Mouse (Mus musculus): ENCODE measurements around the gene Ppil6. TPM values are rescaled to one million over a fixed set of nuclear protein-coding genes. Genes with fewer than 3 reads are reported as not detected.
A peak's percentile ranks its signal among the peaks of the same experiment; 100 is the strongest.

Gene Ppil6
- polyA plus RNA-seq, 1 experiment from 2014 or later: 4.5 TPM

GRCm38 (mm10) chr10:41546396-41547165, 56.3 kb downstream of the Ppil6 start:
- H3K4me2 ChIP-seq (ENCODE audit: low read length): no peak overlapping the region
- no peaks in the 10 kb centered on the region for H3K36me3 ChIP-seq (ENCODE audit: control insufficient read depth, insufficient read depth, low read length)
- no peak overlapping the region for H3K27ac ChIP-seq (ENCODE audit: low read depth, low read length)
- peaks cover 7% of the 10 kb centered on the region; the same call in 1 of the 2 replicates for H3K9me3 ChIP-seq (ENCODE audit: control insufficient read depth, low read length)
- no peaks in the 10 kb centered on the region for H3K4me1 ChIP-seq (ENCODE audit: control insufficient read depth, insufficient read depth, low read depth, low read length)
- no peak for ATAC-seq
- no peak overlapping the region for H3K4me3 ChIP-seq (ENCODE audit: low read length)
- H3K9ac ChIP-seq (ENCODE audit: low read depth, low read length): no peak overlapping the region
- 60% methylated on average over 13 of the region's 13 CpGs for WGBS
- H3K27me3 ChIP-seq (replicated peaks; ENCODE audit: control insufficient read depth, insufficient read depth, low read length): no peaks in the 10 kb centered on the region

GRCm38 (mm10) chr10:41550711-41551110, 60.5 kb downstream of the Ppil6 start:
- H3K36me3 ChIP-seq (ENCODE audit: control insufficient read depth, insufficient read depth, low read length): no peaks in the 10 kb centered on the region
- H3K27me3 ChIP-seq (replicated peaks; ENCODE audit: control insufficient read depth, insufficient read depth, low read length): no peaks in the 10 kb centered on the region
- no peak overlapping the region for H3K4me2 ChIP-seq (ENCODE audit: low read length)
- 77% methylated on average over 7 of the region's 7 CpGs for WGBS
- H3K9me3 ChIP-seq (ENCODE audit: control insufficient read depth, low read length): peaks cover 7% of the 10 kb centered on the region; the same call in 1 of the 2 replicates
- H3K27ac ChIP-seq (ENCODE audit: low read depth, low read length): no peak overlapping the region
- H3K9ac ChIP-seq (ENCODE audit: low read depth, low read length): no peak overlapping the region
- H3K4me1 ChIP-seq (ENCODE audit: control insufficient read depth, insufficient read depth, low read depth, low read length): peaks cover 5% of the 10 kb centered on the region
- ATAC-seq: no peak
- H3K4me3 ChIP-seq (ENCODE audit: low read length): no peak overlapping the region

DNA sequence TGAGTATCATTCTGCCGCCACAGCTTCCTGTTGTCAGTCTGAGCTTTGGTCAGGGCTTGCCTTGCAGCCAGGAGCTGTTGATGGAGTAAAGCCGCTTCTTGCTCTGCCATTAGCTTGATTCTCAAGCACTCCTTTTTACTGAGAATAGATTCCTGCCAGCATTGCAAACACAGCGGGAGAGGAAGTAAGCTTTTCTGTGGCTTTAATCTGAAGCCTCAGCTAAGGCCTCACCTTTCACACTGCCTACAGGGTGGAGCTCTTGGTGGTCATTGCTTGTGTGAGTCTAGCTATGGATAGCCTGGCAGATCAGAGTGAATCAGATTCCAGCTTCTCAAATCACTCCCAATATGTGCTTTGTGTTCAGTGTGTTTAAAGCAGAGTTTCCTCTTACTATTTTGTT, 62.1 kb downstream of the Ppil6 start:
- ATAC-seq: no peak
- Histone ChIP-seq H3K9ac (ENCODE audit: low read depth, low read length) (no peak overlapping the region), H3K4me2 (ENCODE audit: low read length) (no peak overlapping the region), H3K4me3 (ENCODE audit: low read length) (no peak overlapping the region), H3K9me3 (ENCODE audit: control insufficient read depth, low read length) (peaks cover 7% of the 10 kb centered on the region; the same call in 1 of the 2 replicates), H3K27ac (ENCODE audit: low read depth, low read length) (no peak overlapping the region), H3K4me1 (ENCODE audit: control insufficient read depth, insufficient read depth, low read depth, low read length) (peaks cover 5% of the 10 kb centered on the region), H3K27me3 (replicated peaks; ENCODE audit: control insufficient read depth, insufficient read depth, low read length) (no peaks in the 10 kb centered on the region), H3K36me3 (ENCODE audit: control insufficient read depth, insufficient read depth, low read length) (no peaks in the 10 kb centered on the region)
- WGBS: 46% methylated on average over 3 of the region's 3 CpGs

DNA sequence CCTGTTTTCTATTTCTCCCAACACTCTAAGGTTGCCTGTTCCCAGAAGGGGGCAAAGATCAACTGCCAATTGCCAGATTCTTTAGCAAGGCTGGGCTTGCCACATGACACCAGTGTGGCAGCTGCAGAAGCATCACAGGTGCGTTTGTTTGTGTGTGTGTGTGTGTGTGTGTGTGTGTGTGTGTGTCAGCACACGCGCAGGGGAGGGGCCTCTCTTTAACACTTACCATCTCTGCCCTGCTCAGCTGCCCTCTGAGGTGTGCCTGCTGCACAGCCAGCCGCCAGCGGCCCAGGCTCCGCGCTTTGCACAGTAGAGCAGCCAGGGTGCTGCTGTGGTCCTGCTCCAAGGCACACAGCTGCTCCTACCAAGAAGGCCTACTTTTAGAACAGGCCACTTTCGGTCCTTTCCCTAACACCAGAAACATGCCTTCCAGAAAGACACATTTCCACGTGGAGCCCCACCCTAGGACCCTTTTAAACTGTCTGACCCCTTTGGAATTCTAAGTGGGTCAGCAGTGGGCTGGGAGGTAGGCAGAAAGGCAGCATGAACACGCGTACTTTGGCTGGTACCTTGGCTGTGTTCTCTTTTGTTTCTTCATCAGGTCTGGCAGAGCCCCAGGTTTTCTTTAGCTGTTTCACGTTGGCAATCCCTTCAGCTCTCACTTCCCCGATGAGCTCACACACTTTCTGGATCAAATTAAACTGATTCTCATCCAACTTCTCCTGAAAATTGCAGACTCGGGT, 62.8 kb downstream of the Ppil6 start:
- H3K4me1 ChIP-seq (ENCODE audit: control insufficient read depth, insufficient read depth, low read depth, low read length): peaks cover 5% of the 10 kb centered on the region
- no peak overlapping the region for H3K4me2 ChIP-seq (ENCODE audit: low read length)
- 44% methylated on average over 14 of the region's 14 CpGs for WGBS
- no peaks in the 10 kb centered on the region for H3K36me3 ChIP-seq (ENCODE audit: control insufficient read depth, insufficient read depth, low read length)
- ATAC-seq: peak; percentile 69; the same call in 1 of the 2 replicates
- no peak overlapping the region for H3K9ac ChIP-seq (ENCODE audit: low read depth, low read length)
- no peaks in the 10 kb centered on the region for H3K27me3 ChIP-seq (replicated peaks; ENCODE audit: control insufficient read depth, insufficient read depth, low read length)
- H3K27ac ChIP-seq (ENCODE audit: low read depth, low read length): no peak overlapping the region
- H3K4me3 ChIP-seq (ENCODE audit: low read length): no peak overlapping the region
- peaks cover 7% of the 10 kb centered on the region; the same call in 1 of the 2 replicates for H3K9me3 ChIP-seq (ENCODE audit: control insufficient read depth, low read length)

DNA sequence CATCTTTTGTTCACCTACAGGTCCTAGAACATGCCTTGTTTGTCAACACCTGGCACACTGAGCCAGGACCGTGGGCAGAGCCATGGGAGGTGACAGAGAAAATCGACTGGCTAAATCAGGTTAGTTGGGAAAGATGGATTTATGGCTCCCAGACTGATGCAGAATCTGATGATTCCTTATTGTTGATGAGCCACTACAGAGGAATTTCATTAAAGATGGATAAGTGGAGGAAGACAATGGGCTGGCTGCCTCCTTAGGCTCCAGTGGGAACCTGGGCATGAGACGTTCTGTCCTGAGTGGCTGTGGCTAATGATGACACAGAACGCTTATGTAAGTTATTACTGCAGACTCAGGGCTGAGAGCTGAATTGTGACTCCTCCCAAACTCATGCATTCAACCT, 63.5 kb downstream of the Ppil6 start:
- Histone ChIP-seq H3K4me1 (ENCODE audit: control insufficient read depth, insufficient read depth, low read depth, low read length) (peaks cover 5% of the 10 kb centered on the region), H3K4me2 (ENCODE audit: low read length) (no peak overlapping the region), H3K36me3 (ENCODE audit: control insufficient read depth, insufficient read depth, low read length) (no peaks in the 10 kb centered on the region), H3K9ac (ENCODE audit: low read depth, low read length) (no peak overlapping the region), H3K27ac (ENCODE audit: low read depth, low read length) (no peak overlapping the region), H3K27me3 (replicated peaks; ENCODE audit: control insufficient read depth, insufficient read depth, low read length) (no peaks in the 10 kb centered on the region), H3K9me3 (ENCODE audit: control insufficient read depth, low read length) (peaks cover 7% of the 10 kb centered on the region; the same call in 1 of the 2 replicates), H3K4me3 (ENCODE audit: low read length) (no peak overlapping the region)
- WGBS: 81% methylated on average over 4 of the region's 4 CpGs
- no peak for ATAC-seq

- no peaks in the 10 kb centered on the region for H3K36me3 ChIP-seq (ENCODE audit: control insufficient read depth, insufficient read depth, low read length)
- H3K27me3 ChIP-seq (replicated peaks; ENCODE audit: control insufficient read depth, insufficient read depth, low read length): no peaks in the 10 kb centered on the region
- H3K4me2 ChIP-seq (ENCODE audit: low read length): no peak overlapping the region
- peaks cover 7% of the 10 kb centered on the region; the same call in 1 of the 2 replicates for H3K9me3 ChIP-seq (ENCODE audit: control insufficient read depth, low read length)
- no peak overlapping the region for H3K27ac ChIP-seq (ENCODE audit: low read depth, low read length)
- no peak overlapping the region for H3K9ac ChIP-seq (ENCODE audit: low read depth, low read length)
- ATAC-seq: no peak
- peaks cover 5% of the 10 kb centered on the region for H3K4me1 ChIP-seq (ENCODE audit: control insufficient read depth, insufficient read depth, low read depth, low read length)
- 85% methylated on average over 3 of the region's 3 CpGs for WGBS
- no peak overlapping the region for H3K4me3 ChIP-seq (ENCODE audit: low read length)
Observed at GRCm38 (mm10) chr10:41555081-41555480, 64.8 kb downstream of the Ppil6 start.

DNA sequence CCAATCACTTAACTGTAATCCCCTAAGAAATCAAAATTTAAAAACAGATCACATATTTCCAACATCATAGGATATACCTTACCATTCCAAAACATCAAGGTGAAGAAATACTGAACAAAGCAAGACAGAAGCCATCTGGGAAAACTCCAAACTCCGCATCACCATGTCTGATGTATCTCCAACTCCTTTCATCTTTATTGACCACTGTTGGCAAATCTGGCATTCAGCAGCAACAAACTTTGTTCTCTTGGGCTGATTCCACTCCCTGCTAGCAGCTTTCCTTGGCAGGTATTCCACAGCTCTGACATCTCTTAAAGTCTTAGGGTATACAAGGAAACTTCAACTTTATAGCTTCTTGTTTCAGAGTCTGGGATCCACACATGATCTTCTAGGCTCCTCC, 68.2 kb downstream of the Ppil6 start:
- no peaks in the 10 kb centered on the region for H3K4me1 ChIP-seq (ENCODE audit: control insufficient read depth, insufficient read depth, low read depth, low read length)
- no peaks in the 10 kb centered on the region for H3K36me3 ChIP-seq (ENCODE audit: control insufficient read depth, insufficient read depth, low read length)
- H3K27me3 ChIP-seq (replicated peaks; ENCODE audit: control insufficient read depth, insufficient read depth, low read length): no peaks in the 10 kb centered on the region
- peaks cover 14% of the 10 kb centered on the region; the same call in 1 of the 2 replicates for H3K9me3 ChIP-seq (ENCODE audit: control insufficient read depth, low read length)
- 100% methylated on average over 1 of the region's 1 CpGs for WGBS
- H3K27ac ChIP-seq (ENCODE audit: low read depth, low read length): no peak overlapping the region
- H3K4me2 ChIP-seq (ENCODE audit: low read length): no peak overlapping the region
- no peak overlapping the region for H3K9ac ChIP-seq (ENCODE audit: low read depth, low read length)
- no peak for ATAC-seq
- no peak overlapping the region for H3K4me3 ChIP-seq (ENCODE audit: low read length)

- H3K9ac ChIP-seq (ENCODE audit: low read depth, low read length): no peak overlapping the region
- 90% methylated on average over 10 of the region's 10 CpGs for WGBS
- H3K4me1 ChIP-seq (ENCODE audit: control insufficient read depth, insufficient read depth, low read depth, low read length): no peaks in the 10 kb centered on the region
- no peak overlapping the region for H3K4me3 ChIP-seq (ENCODE audit: low read length)
- peaks cover 14% of the 10 kb centered on the region; the same call in 1 of the 2 replicates for H3K9me3 ChIP-seq (ENCODE audit: control insufficient read depth, low read length)
- no peak overlapping the region for H3K27ac ChIP-seq (ENCODE audit: low read depth, low read length)
- H3K36me3 ChIP-seq (ENCODE audit: control insufficient read depth, insufficient read depth, low read length): no peaks in the 10 kb centered on the region
- H3K4me2 ChIP-seq (ENCODE audit: low read length): no peak overlapping the region
- H3K27me3 ChIP-seq (replicated peaks; ENCODE audit: control insufficient read depth, insufficient read depth, low read length): no peaks in the 10 kb centered on the region
- ATAC-seq: no peak
Observed at GRCm38 (mm10) chr10:41561701-41562395, 71.6 kb downstream of the Ppil6 start.

All from hindbrain, embryonic 16.5 days (tissue).